Mouse (Mus musculus) cerebellum, adult (tissue): ENCODE data around the gene Rtp4.

Source experiments
- ATAC-seq: cut with Nextera tagmentation; 2 replicates; pipeline ENCODE4 v1.9.2; 2017; ENCODE audit warnings: mild to moderate bottlenecking, moderate library complexity, mixed read lengths; ENCODE audit not compliant: insufficient number of reproducible peaks, low FRiP score, low TSS enrichment

Gene Rtp4

DNA sequence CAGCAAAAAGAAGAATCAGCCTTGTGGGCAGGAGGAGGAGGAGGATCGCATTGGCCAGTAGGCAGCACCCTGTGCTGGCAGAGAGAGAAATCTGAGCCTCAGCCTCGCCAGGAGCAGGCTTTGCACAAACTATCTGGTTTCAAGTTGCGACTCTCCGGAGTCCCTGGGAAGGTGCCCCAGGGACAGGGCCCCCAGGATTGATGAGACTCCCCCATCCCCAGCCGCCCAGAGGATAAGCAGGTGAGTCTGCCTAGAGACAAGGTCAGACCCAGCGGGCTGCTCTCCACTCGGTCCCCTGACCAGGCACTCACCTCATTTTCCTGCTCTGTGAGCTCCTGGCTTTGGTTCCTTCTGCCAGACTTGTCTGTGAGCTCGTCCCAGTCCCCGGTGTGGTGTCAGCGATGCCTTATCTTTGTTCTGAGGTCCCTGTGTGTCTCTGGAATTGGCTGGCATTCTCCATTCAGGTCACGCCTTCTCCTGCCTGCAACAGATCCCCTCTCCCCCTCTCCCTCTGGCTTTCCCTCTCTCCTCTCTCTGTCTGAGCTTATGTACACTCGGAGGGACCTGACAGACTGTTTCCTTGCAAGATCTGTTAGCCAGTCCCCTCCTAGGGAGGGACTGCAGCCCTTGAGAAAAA is at the start of gene Rtp4, which contains the start of gene Masp1:
Gene Rtp4, plus strand, starts transcription at position 57 of the 637 bp plus-strand sequence.
Gene Masp1, minus strand, starts transcription at position 581 of the 637 bp plus-strand sequence.
- 0 out of 2 replicates have a peak, but pooled peaks have one; percentile 27 for ATAC-seq

DNA sequence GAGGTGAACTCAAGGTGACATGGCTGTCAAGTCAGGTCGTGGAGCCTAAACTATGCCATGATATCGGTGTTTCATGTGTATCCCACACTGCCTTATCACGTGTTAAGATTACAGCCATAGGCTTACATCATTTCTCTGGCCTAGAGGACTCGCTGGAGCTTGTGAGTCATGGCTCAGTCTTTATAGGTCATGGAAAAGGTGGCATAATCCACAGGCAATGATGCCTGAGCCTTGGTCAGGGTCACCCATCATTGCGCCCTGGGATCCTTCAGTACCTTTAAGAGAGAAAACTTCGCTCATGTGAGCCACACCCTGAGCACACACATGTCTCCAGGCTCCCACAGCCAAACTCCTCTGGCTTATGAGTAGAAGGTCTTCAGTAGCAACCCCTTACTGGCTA is 48.5 kb upstream of the Rtp4 start:
- no peak for ATAC-seq

DNA sequence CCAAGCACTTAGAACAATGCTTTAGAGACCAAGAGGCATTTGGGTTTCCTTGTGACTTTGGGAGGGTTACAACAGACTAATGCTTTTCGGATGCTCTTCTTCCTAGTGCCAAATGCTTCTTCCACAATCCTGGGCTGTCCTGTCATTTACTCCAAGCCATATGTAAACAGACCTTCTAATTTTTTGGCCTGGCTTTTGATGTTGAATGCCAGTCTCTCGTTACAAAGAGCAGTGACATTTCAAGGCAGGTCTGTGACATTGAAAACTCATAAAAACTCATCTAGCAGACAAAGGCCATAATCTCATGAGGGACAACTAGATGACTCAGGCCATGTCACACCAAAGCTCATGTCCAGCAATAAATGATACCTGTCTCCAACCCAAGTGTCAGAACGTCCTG is 48.0 kb upstream of the Rtp4 start:
- ATAC-seq = no peak

DNA sequence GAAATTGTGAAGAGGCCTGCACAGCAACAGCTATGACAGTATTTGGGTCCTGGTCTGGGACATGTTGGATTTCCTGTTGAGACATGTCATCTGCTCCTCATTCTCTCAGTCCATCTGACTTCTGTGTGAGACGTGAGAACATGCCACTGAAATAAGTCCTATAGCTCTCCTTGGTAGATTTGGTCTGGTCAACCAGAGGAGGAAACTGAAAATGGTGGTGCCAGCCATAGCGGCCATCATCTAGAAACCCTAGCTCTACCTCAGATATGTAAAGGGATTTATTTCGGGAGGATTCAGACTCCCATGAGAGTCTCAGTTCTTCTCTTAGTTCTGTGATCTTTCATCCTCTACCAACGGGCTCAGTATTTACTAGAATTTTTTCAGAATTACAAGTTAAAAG is 44.4 kb upstream of the Rtp4 start:
- no peak for ATAC-seq

DNA sequence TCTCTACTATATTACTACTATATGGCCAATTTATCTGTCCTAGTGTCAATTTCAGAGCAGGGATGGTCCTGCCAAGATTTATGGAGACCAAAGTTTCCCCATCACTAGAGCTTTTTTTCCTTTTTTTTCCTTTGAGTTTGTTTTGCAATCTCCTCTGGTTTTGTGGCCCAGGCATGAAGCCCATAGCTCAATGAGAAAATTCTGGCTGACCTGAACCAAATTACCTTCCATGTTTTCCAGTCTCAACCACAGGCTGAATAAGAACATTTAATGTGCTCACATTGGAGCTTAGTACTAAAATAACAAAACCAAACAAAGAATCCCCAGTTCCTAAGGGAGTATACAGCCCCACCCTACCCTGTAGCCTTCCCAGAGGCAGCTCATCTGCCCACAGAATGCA is 43.5 kb upstream of the Rtp4 start:
- no peak for ATAC-seq

DNA sequence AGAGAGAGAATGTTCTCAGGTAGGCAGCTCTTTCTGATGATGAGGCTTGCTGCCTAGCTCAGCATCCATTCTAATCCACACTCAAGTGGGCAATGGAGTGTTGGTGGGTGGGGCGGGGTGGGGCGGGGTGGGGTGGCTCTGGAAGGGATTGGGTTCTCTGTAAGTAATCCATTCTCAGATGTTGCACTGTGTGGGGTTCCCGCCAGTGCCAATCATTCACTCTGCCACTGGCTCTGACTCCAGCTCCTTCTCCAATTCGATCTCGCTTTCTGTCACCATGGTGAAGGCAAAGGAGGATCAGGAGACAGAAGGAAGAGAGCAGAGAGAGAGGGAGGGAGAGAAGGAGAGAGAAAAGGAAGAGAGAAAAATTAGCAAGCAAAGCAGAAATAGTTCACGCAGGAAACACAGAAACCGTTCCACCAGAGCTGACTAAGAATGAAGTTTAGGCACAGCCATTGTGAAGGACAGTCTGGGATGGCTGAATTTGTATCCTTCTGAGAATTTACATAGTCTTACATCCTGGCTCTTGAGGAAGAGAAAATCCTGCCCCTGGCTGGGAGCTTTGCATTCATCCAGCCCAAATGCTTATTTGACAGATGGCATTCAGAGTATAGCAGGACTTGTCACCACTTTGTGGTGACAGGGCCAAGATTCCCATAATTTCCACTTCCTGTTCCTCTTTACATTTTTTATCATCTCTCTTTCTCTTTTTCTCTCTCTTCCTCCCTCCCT is 40.1 kb upstream of the Rtp4 start:
- no peak for ATAC-seq

DNA sequence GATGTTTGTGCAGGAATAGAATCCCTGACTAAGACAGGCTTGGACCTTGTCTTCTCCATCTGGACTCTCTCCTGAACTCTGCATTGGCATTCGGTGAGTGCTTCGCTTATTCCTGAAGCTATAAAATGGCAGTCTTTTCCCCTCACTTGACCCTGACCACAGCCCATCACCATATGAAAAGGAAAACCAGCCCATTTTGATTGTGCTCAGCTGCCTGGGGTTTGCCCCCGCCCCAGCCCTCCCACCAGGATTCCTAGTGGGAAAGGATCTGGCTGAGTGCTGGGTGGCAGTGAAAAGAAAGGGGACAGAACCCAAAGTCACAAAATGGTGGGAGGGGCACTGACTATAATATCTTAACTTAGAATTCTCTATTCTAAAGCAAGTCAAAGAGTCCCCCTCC is 37.9 kb upstream of the Rtp4 start:
- ATAC-seq = no peak

DNA sequence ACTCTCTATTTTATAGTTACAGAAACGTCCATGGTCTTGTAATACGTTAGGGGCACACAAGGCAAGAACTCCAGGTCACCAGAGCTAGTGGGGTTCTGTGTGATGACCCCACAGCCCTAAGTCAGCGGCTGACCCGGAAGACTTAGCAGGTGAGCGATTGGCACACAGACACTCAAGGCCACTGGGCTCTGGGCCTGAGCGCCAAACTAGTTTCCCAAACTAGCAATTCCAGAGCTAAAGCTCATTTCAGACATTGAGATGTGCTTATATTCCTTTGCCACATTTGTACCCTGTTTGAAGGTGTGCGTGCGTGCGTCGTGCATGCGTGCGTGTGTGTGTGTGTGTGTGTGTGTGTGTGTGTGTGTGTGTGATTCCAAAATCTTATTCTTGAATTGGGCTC is 37.2 kb upstream of the Rtp4 start:
- no peak for ATAC-seq

DNA sequence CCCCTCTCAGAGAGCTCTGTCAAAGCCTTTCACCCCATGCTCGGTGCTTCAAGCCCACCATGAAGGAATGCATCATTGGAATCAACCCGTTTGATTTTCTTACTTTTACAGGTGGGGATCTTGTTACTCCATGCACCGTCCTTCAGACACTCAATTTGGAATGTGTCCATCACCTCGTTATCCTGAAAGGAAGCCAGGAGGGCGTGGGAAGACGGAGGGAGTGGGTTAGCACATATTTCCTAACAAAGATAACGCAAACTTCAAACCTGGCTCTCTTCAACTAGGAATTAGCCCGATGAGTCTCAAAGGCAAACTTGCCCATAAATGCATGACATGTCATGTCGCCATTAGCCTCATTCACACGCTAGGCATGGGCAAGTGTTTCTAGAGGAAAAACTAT is 36.8 kb upstream of the Rtp4 start:
- no peak for ATAC-seq

DNA sequence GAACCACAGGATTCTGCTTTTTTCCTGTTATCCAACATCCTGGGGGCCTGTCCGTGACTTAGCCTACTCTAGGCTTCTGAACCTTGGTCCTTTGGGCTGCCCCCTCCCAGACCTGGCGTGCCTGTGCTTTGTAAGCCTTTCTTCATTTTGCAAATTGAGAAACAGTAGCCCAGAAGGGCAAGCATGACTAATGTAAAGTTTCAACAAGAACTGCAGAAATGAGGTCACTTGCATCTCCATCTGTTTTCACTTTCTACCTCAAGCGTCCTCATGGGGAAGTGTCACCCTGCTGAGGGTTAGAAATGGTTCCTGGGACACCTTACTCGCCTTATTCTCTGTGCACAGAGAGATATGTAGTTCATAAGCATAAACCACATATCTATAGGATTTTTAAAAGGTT is 27.3 kb upstream of the Rtp4 start:
- ATAC-seq = no peak

DNA sequence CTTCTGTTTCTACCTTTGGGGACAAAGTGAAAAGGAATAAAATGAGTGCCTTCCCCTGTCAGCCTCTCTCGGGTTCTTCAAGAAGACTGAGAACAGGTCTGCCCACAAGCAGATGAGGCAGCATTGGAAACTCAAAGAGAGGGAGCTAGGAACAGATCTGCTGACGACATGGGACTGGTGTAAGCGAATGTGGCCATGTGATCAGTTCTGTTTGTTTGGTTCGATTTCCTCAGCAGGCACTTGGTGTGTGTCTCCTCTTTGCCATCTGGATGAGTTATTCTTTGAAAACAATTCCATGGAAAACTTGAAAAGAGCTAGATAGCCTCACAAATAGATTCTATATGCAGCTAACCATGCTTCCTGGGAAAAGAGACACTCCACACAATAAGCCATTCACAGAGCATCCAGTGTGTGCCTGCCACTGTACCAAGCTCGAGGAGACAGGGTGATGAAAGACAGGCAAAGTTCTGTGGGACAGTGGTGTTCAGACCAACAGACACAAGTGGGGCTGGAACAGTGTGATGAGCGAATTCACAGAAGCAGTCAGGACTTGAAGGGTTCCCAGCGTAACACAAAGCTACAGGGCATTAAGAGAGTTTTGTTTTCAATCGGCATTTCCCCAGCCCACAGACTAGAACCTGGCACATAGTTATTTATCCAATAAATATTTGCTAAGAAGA is 23.7 kb upstream of the Rtp4 start:
- no peak for ATAC-seq

DNA sequence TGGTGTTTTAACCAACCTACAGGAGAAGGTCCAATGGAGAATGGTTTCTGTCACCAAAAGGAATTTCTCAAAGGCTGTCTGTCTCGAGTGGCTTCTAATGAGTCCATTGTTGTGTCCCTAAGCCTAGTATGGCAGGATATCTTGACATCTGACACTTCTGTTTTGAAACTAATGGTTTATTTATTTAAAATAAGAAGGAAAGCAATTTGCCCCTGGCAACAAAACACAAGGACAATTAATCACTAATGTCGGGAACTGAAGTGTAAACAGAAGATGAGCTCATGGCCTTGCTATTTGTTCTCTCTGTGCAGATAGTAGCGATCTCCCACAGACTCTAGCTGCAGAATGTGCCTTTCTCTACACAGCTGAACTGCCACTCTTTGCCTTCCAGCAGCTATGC is 22.7 kb upstream of the Rtp4 start:
- no peak for ATAC-seq

DNA sequence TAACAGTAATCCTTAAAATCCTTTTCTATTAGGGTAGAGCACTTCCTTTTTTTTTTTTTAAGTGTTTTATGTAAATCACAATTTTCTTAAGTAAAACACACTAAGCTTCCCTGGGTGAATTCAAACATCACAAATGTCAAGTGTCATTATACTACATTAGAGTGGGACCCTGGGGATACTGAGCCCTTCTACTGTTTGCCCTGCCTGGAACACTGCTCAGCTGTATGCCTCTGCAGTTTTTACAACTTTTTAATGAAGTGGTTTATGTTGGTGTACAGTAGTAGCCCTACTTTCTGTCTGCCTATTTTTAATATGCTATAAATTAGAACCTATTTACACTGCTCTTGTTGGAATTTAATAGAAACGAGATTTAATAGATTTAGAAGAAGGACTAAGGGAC is 22.2 kb upstream of the Rtp4 start:
- ATAC-seq = no peak

DNA sequence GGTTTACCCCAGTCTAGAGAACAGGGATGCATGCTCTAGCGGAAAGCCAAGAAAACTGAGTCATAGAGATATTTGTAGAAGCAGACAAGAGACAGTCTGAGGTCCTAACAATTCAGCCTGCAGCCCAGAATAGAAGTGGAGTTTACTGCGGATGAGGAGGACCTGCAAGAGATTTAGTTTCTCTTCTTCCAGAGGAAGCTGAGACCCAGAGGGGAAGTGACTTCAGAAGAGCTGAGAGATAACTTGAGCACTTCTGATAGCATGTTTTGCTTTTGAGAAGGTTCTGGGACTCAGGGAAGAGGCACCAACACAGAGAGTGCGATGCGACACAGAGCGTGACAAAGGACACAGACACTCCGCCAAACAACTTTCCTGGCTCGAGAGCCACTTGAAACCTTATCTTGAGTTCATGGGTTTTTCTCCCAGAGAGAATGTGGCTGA is 21.4 kb upstream of the Rtp4 start:
- ATAC-seq = no peak

DNA sequence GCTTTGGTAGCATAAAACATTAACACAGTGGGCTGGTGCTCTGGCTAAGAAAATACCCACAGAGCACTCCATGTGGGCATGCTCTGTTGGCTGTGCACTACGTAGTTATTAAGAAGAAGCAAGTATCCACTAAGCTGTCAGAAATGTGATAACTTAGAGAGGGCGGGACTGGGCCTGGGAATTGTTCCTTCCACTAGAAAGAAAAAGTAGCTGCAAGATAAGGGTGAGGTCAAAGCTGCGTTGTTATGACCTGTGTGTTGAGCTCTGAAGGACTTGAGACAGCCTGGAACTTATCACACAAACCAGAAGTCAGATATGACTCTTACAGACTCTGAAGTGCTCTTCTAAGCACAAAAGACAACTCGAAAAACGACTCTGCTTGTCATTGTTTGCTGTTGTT is 19.5 kb upstream of the Rtp4 start:
- no peak for ATAC-seq

DNA sequence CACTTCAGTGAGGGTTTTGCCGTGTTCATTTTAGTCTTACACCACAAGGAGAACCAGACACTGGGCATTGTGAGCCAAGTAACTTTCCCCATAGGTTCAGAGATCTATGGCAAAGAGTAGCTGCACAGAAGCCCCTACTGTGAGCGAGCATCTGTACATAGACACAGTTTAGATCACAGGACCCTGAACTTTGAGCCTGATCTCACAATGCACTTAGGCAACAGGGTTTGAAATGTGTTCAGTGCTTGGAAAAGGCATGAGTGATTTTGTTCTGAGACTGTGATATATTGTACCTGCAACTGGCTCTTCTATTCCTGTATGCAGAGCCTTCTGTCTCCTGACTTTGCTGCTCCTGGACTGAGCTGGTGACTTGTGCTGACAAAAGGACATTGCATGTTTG is 18.8 kb upstream of the Rtp4 start:
- no peak for ATAC-seq

DNA sequence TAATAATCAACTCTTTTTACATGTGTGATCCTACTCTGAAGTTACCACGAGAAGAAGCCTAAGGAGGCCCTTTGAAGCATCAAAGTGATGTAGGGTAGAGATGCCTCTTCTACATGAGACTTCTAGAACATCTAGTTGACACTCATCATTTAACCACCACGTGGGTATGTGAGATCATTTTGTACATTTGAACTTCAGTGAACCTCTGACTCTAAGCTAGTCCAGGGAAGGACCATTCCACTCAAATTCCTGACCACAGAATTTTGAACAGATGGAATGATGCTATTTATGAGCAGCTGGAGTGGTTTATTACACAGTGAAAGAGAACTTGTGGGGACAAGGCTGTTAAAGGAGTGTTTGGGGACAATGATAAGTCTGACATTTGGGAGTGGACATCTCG is 17.6 kb upstream of the Rtp4 start:
- no peak for ATAC-seq

DNA sequence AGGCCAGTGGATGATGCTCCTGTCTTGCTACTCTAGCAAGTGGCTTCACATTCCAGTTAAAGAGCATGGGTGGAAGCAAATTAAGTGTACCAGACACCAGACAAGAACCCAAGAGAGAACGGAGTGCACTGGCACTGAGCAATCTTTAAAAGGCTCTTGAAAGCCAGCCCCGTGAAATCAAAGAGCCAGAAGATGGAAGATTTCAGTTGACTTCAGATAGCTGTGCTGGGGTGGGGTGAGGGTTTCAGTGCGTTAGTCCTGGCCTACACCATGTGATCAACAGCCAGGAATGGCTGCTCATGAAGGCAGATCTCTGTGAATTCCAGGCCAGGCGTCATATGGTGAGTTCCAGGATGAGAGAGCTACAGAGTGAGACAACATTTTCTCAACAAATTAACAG is 16.7 kb upstream of the Rtp4 start:
- ATAC-seq = no peak

DNA sequence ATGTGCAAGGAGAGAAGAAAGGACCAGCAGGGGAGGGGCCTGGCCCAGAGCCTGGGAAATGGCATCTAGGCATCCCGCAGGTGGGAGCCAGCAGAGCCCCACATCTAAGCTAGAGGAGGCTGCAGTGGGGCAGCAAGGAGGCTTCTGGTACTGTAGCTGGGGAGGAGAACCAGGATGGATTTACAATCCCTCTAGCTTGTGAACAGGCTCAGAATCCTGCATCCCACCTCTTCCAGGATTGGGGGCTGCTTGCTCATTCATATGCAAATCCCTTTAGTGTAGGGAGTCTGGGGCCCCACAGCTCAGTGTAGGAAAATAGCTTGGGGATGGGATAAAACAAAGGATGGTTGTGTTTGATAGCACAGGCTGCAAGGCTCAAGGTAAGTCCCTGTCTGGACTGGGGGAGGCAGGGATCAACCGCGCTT is 15.8 kb upstream of the Rtp4 start:
- ATAC-seq = no peak

DNA sequence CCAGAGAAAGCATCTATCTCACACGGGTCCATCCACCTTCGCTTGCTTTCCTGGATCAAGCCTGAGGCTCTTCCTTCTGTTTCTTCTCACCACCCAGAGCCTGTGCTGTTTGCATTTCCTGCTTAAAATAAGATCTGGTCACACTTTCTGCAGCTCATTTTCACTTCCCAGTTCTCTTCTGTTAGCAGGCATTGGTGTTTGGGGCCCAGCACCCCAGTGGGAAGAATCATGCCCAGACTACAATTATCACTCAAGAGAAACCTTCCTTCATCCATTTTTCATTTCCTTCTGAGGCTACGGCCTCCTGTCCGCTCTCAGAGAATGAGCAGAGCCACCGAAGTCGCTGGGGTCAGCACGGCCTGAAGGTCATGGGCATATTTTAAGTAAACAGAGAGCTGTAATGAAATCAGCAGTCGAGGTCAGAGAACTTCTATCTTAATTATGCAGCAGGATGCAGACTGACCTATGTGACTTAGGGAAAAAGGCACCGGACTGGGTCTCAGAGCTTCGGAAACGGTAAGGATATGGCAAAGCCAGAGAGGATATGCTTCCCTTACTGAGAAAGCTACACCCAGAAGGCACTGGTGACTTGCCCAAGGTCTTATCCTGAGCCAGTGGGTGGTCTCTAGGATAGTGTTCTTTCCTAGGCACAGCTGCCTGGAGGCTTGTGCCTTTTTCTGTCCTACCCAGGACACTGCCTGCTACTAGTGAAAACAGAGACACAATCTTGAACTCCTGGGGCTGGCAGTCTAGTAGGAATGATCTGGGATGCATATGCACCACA is 14.0 kb upstream of the Rtp4 start:
- no peak for ATAC-seq
